Mouse (Mus musculus) midbrain, embryonic 14.5 days (tissue): ENCODE results near the gene Timp3. TPM values are rescaled to one million over a fixed set of nuclear protein-coding genes. Genes with fewer than 3 reads are reported as not detected.

Experiments
- ATAC-seq: fragments of 200-750 bp; cut with Nextera tagmentation; 2 replicates; pipeline ENCODE4 v1.8.0; 2017; ENCODE audit warnings: moderate number of reproducible peaks, moderate library complexity; ENCODE audit not compliant: low FRiP score, low TSS enrichment
- DNase-seq: peaks from one replicate; pipeline ENCODE4 v3.0.0-alpha.2; 2015
- H3K27ac ChIP-seq: fragments of 300-500 bp; sonication (generic); replicated peaks from 2 replicates; pipeline ENCODE4 v1.5.1; 2014; ENCODE audit warnings: mild to moderate bottlenecking, low read depth, low read length, moderate library complexity
- H3K27me3 ChIP-seq: fragments of 300-500 bp; sonication (generic); 2 replicates; pipeline ENCODE4 v1.6.1; 2014; ENCODE audit warnings: low read length, control low read depth, mixed read lengths; ENCODE audit not compliant: control insufficient read depth, insufficient read depth
- H3K36me3 ChIP-seq: fragments of 300-500 bp; sonication (generic); 2 replicates; pipeline ENCODE4 v1.6.1; 2014; ENCODE audit warnings: low read length, control low read depth; ENCODE audit not compliant: control insufficient read depth, insufficient read depth
- H3K4me1 ChIP-seq: fragments of 300-500 bp; sonication (generic); 2 replicates; pipeline ENCODE4 v1.6.1; 2014; ENCODE audit warnings: mild to moderate bottlenecking, antibody characterized with exemption, low read length, control low read depth; ENCODE audit not compliant: control insufficient read depth, insufficient read depth
- H3K4me2 ChIP-seq: fragments of 300-500 bp; sonication (generic); 2 replicates; pipeline ENCODE4 v1.6.1; 2014; ENCODE audit warnings: mild to moderate bottlenecking, low read length, moderate library complexity
- H3K4me3 ChIP-seq: fragments of 300-500 bp; sonication (generic); replicated peaks from 2 replicates; pipeline ENCODE4 v1.5.1; 2014; ENCODE audit warnings: low read depth, low read length
- H3K9ac ChIP-seq: fragments of 300-500 bp; sonication (generic); replicated peaks from 2 replicates; pipeline ENCODE4 v1.6.1; 2014; ENCODE audit warnings: mild to moderate bottlenecking, low read length, moderate library complexity
- H3K9me3 ChIP-seq: fragments of 300-500 bp; sonication (generic); 2 replicates; pipeline ENCODE4 v1.6.1; 2016; ENCODE audit warnings: low read length, control low read depth, mixed read lengths; ENCODE audit not compliant: control insufficient read depth
- WGBS: fragments of 180-500 bp; shearing (Covaris S2); extraction: QIAGEN DNeasy Blood & Tissue Kit; methylation state at CpG from one replicate; pipeline ENCODE4 v1.1.7; 2014; 5-methylcytosine and 5-hydroxymethylcytosine counted together
- polyA plus RNA-seq: library from polyadenylated mRNA; unstranded; fragments of >200 nt; fragmentation: Nextera tagmentation; extraction: Ambion mirVana; gene quantifications from 2 replicates; pipeline ENCODE4 v1.2.1, GENCODE M21; 2014

Timp3 gene
- polyA plus RNA-seq, 1 experiment from 2014 or later = 23.5 TPM

- Histone ChIP-seq H3K27ac (no peak overlapping the region), H3K4me1 (no peaks in the 10 kb centered on the region), H3K27me3 (no peaks in the 10 kb centered on the region), H3K4me3 (no peak overlapping the region), H3K9ac (no peak overlapping the region), H3K4me2 (no peak overlapping the region), H3K9me3 (no peaks in the 10 kb centered on the region), H3K36me3 (no peaks in the 10 kb centered on the region)
- no peak for ATAC-seq
- DNase-seq = no peak
- 81% methylated on average over 4 of the region's 4 CpGs for WGBS
Measured at GRCm38 (mm10) chr10:86386232-86386631, 86.1 kb downstream of the Timp3 start.

- Histone ChIP-seq H3K4me3 (no peak overlapping the region), H3K4me1 (no peaks in the 10 kb centered on the region), H3K27me3 (no peaks in the 10 kb centered on the region), H3K4me2 (no peak overlapping the region), H3K36me3 (no peaks in the 10 kb centered on the region), H3K9ac (no peak overlapping the region), H3K27ac (no peak overlapping the region), H3K9me3 (no peaks in the 10 kb centered on the region)
- no peak for DNase-seq
- WGBS = 82% methylated on average over 5 of the region's 5 CpGs
- no peak for ATAC-seq
Measured at GRCm38 (mm10) chr10:86387821-86388440, 87.8 kb downstream of the Timp3 start.

GRCm38 (mm10) chr10:86388803-86389202 lies 88.6 kb downstream of the Timp3 start:
- H3K9ac ChIP-seq = no peak overlapping the region
- no peak overlapping the region for H3K4me2 ChIP-seq
- no peak for ATAC-seq
- WGBS = 77% methylated on average over 6 of the region's 6 CpGs
- no peaks in the 10 kb centered on the region for H3K9me3 ChIP-seq
- no peak for DNase-seq
- no peaks in the 10 kb centered on the region for H3K4me1 ChIP-seq
- H3K27me3 ChIP-seq = no peaks in the 10 kb centered on the region
- H3K27ac ChIP-seq = no peak overlapping the region
- no peak overlapping the region for H3K4me3 ChIP-seq
- no peaks in the 10 kb centered on the region for H3K36me3 ChIP-seq

- Histone ChIP-seq H3K27ac (no peak overlapping the region), H3K4me3 (no peak overlapping the region)
- no peak for ATAC-seq
Measured at GRCm38 (mm10) chr10:86389357-86389756, 89.2 kb downstream of the Timp3 start.

GRCm38 (mm10) chr10:86389913-86390312 lies 89.7 kb downstream of the Timp3 start:
- 39% methylated on average over 2 of the region's 2 CpGs for WGBS
- Histone ChIP-seq H3K27me3 (no peaks in the 10 kb centered on the region), H3K9ac (no peak overlapping the region), H3K36me3 (no peaks in the 10 kb centered on the region), H3K9me3 (no peaks in the 10 kb centered on the region), H3K4me1 (no peaks in the 10 kb centered on the region), H3K27ac (no peak overlapping the region), H3K4me2 (no peak overlapping the region), H3K4me3 (no peak overlapping the region)
- no peak for ATAC-seq
- DNase-seq = peak; percentile 26

More at GRCm38 (mm10) chr10:86389357-86389756, 89.2 kb downstream of the Timp3 start:
- H3K4me1 ChIP-seq = no peaks in the 10 kb centered on the region
- H3K9me3 ChIP-seq = no peaks in the 10 kb centered on the region
- H3K4me2 ChIP-seq = no peak overlapping the region
- no peaks in the 10 kb centered on the region for H3K27me3 ChIP-seq
- H3K9ac ChIP-seq = no peak overlapping the region
- H3K36me3 ChIP-seq = no peaks in the 10 kb centered on the region
- DNase-seq = no peak
- 88% methylated on average over 3 of the region's 3 CpGs for WGBS

- DNase-seq = no peak
- H3K27ac ChIP-seq = no peak overlapping the region
- no peaks in the 10 kb centered on the region for H3K9me3 ChIP-seq
- H3K4me3 ChIP-seq = no peak overlapping the region
- H3K27me3 ChIP-seq = no peaks in the 10 kb centered on the region
- H3K4me2 ChIP-seq = no peak overlapping the region
- no peaks in the 10 kb centered on the region for H3K4me1 ChIP-seq
- ATAC-seq = no peak
- no peak overlapping the region for H3K9ac ChIP-seq
- 86% methylated on average over 3 of the region's 3 CpGs for WGBS
- no peaks in the 10 kb centered on the region for H3K36me3 ChIP-seq
Measured at GRCm38 (mm10) chr10:86392399-86392798, 92.2 kb downstream of the Timp3 start.

- Histone ChIP-seq H3K4me2 (no peak overlapping the region), H3K9ac (no peak overlapping the region), H3K4me1 (no peaks in the 10 kb centered on the region), H3K9me3 (no peaks in the 10 kb centered on the region), H3K4me3 (no peak overlapping the region), H3K27ac (no peak overlapping the region), H3K27me3 (no peaks in the 10 kb centered on the region), H3K36me3 (no peaks in the 10 kb centered on the region)
- 89% methylated on average over 4 of the region's 4 CpGs for WGBS
- ATAC-seq (no peak), DNase-seq (no peak)
Measured at GRCm38 (mm10) chr10:86397577-86398346, 97.6 kb downstream of the Timp3 start.

GRCm38 (mm10) chr10:86398347-86398720 lies 98.2 kb downstream of the Timp3 start:
- DNase-seq = no peak
- no peaks in the 10 kb centered on the region for H3K27me3 ChIP-seq
- 68% methylated on average over 2 of the region's 2 CpGs for WGBS

More at GRCm38 (mm10) chr10:86398347-86398720, 98.2 kb downstream of the Timp3 start:
- Histone ChIP-seq H3K9me3 (no peaks in the 10 kb centered on the region), H3K4me1 (no peaks in the 10 kb centered on the region), H3K36me3 (no peaks in the 10 kb centered on the region), H3K27ac (no peak overlapping the region), H3K4me2 (no peak overlapping the region), H3K4me3 (no peak overlapping the region), H3K9ac (no peak overlapping the region)
- ATAC-seq = no peak
